Mouse (Mus musculus) testis, adult 2 months (tissue): ENCODE results near the gene BC028528.

Experiments
- CTCF ChIP-seq: fragments of 200-500 bp; IDR thresholded peaks from 2 replicates; pipeline ENCODE4 v1.5.1; 2012; ENCODE audit warnings: low read depth, mild to moderate bottlenecking, inconsistent platforms, low read length, moderate library complexity; ENCODE audit not compliant: control insufficient read depth, insufficient read depth, insufficient replicate concordance
- POLR2A ChIP-seq: fragments of 200-500 bp; IDR thresholded peaks from 2 replicates; pipeline ENCODE4 v1.6.1; 2012; ENCODE audit warnings: low read depth, mild to moderate bottlenecking, inconsistent platforms, low read length, moderate library complexity; ENCODE audit not compliant: control insufficient read depth

DNA sequence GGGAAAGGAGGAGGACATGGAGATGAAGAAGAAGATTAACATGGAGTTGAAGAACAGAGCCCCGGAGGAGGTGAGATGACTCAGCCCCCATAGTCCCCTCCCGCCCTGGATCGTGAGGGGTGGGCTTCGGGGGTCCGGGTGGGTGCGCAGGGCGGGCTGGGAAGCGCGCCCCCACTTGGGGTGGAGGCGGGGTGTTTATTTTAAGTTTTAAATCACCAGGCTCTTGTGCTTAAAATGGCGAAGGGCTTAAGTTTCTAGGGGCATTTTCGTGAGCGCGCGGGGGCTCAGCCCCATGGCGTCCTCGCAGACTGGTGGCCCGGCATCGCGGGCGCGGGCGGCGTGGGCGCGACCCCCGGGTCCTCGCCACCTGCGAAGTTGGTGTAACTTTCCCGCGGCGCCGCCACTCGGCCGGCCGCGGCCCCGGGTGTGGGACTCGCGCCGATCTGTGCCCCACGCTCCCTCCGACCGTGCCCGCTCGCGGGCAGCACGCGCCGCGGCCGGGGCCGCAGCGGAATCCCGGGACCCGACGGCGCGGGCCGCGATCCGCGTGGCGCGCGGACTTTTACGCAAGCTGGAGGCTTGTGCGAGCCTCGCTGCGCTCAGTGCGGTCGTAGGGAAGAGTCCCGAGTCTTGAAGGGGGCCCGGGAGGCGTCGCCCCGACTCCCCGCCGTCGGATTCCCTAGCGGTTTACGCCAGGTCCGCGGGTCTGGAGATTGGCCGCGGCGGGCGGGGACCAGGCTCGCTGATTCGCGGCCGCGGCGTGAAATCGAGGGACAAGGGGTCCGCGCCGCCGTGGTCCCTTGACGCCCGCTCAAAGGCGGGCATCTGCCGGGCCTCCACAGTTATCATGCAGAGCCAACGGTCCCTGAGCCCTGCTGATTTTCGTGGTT lies 38.0 kb upstream of the BC028528 start:
- TF ChIP-seq CTCF (no peak), POLR2A (0 out of 2 replicates have a peak, but pooled peaks have one; percentile 39)
